Mouse (Mus musculus) liver, postnatal 0 days (tissue): ENCODE measurements around the gene F9.

Experiments used
- CTCF ChIP-seq: sonication (generic); IDR thresholded peaks from 2 replicates; pipeline ENCODE4 v1.5.1; 2016; ENCODE audit warnings: antibody characterized with exemption, low read depth
- EP300 ChIP-seq: IDR thresholded peaks from 2 replicates; pipeline ENCODE4 v1.6.1; 2016; ENCODE audit warnings: antibody characterized with exemption, low read depth, mild to moderate bottlenecking

DNA sequence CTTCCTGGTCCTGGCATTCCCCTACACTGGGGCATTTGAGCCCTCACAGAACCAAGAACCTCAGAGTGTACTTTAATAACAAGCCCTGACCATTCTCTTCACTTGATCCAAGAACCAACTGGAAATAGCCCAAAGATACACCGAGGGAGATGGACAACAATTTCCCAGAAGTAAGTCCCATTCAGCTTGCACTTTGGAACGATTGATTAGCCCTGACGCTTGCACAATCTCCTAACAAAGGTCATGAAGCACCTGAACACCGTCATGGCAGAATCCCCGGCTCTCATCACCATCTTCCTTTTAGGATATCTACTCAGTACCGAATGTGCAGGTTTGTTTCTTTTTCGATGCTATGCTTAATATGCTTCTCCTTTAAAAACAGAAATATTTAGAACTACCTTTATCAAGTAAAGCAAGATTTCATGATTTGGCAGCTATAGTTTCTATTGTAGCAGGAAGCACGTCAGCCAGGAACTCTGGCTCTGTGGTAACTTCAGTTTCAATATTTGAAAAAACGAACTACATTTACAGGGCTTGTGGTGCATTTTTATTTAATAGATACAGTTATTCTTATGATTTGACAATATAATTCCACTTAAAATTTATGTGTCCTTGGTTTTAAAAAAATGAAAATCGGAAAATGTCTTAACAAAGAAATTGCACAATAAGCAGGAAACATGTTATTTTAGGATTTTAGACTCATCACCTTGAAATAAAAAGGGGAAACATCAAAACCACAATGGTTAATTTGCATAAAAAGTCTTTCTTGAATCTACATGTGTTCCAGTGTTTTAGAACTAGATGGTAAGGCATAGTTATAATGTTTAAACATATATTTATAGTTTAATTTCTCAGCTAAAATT lies at the start of gene F9:
- TF ChIP-seq EP300, result peak; percentile 45; the same call in 1 of the 2 replicates
- no peak for TF ChIP-seq CTCF
